Mouse (Mus musculus): ENCODE results near the gene Krt78. TPM values are rescaled to one million over a fixed set of nuclear protein-coding genes. Genes with fewer than 3 reads are reported as not detected.
"Not testable (repeated sequence)": the region's sequence is repeated elsewhere in the genome, so short reads cannot be mapped to it uniquely, and the experiment has no call there.

Krt78 gene
- not detected for total RNA-seq (2021)
- long read RNA-seq, experiment 1, result 0 reads
- long read RNA-seq, experiment 2, result 0 reads

DNA sequence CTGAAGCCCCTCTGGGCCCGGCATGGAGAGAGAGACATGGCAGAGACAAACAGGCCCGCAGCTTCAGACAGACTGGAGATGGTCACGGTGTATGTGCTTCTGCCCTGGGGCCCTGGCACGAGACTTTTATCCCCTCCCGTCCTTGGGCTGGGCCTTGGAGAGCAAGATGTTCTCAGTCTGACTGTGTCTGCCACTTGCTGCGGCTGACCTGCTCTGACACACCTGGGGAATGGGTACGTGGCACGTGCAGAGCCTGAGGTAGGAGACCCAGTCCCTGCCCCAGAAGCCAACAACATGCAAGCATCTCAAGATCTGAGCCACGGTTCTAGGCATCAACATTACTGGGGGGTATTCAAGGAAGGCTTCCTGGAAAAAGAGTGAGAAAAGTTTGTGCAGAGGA is at the start of gene Krt78:
Krt78 (minus strand) TSS at position 101 of the 400 bp plus-strand sequence.
- DNase-seq (ENCODE audit: extremely low spot score in 1 of 2, low spot score in 2 of 2), result no peak
- intact Hi-C loops (cut with DNase I), result no loop called here
- Histone ChIP-seq H3K4me3 (no peak within 1 kb of the TSS), H3K27ac (no peak within 1 kb of the TSS)
- no peak for TF ChIP-seq CTCF (IDR thresholded peaks at IDR 0.05)

- Histone ChIP-seq H3K4me3 (no peak overlapping the region), H3K27ac (no peak overlapping the region)
- no peak for DNase-seq (ENCODE audit: extremely low spot score in 1 of 2, low spot score in 2 of 2)
Observed at GRCm38 (mm10) chr15:102003516-102003915, 49.4 kb upstream of the Krt78 start.

DNA sequence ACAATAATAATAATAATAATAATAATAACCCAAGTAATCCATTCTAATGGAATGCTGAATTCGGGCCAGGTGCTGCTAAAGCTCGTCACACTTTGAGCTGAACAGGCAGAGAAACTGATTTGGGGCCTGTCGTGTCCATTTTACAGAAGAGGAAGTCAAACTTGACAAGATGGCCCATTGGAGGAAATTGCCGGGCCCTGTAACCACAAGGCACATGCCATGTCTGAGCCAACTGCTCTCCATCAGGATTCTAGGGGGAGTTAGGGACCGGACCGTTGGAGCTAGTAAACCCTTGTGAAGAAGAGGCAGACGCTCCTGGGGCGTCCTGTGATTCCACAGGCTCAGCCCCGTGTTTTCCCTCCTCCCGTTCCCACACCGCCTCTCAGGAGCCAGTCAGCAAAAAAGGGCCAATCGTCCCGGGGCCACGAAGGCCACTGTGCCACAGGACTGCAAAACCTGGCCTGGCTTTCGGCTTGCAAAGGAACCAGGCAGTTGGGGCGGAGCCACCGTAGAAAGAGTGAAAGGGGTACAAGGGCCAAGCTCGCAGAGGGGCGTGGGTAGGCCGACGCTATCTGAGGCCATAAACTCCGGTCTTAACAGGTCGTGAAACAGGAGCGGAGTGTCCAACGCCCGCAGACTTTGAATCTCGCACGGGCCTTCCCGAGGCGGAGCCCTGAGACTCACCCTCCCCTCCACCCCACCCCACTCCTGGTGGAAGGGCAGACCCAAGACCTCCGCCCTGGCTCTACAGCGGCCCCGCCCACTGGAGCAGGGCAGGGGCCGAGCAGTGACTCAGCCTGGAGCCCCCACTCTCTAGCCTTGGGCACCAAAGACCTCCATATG is 48.8 kb upstream of the Krt78 start:
- TF ChIP-seq CTCF (IDR thresholded peaks at IDR 0.05), result no peak
- H3K27ac ChIP-seq, result no peak overlapping the region
- H3K4me3 ChIP-seq, result no peak overlapping the region
- intact Hi-C loops (cut with DNase I), result no loop called here
- no peak for DNase-seq (ENCODE audit: extremely low spot score in 1 of 2, low spot score in 2 of 2)

More at GRCm38 (mm10) chr15:102003516-102003915, 49.4 kb upstream of the Krt78 start:
- intact Hi-C loops (cut with DNase I), result no loop called here
- TF ChIP-seq CTCF (IDR thresholded peaks at IDR 0.05), result no peak

DNA sequence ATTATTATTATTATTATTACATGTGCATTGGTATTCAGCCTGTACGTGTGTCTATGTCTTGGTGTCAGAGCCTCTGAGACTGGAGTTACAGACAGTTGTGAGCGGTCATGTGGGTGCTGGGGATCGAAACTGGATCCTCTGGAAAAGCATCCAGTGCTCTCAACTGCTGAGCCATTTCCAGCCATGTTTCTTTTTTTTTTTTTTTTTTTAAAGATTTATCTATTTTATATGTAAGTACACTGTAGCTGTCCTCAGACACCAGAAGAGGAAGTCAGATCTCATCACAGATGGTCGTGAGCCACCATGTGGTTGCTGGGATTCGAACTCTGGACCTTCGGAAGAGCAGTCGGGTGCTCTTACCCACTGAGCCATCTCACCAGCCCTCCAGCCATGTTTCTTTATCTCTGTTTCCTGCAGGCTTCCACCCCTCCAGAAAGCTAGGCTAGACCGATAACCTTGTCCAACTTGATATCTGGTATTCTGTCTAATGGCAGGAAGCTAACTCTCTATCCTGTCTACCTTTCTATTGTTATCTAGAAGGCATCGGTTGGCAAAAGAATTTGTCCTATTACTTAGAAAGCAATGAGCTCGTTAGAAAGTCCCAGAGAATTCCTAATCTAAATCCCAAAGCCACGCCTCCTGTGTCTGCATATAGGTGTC is 45.7 kb upstream of the Krt78 start:
- no peak for TF ChIP-seq CTCF (IDR thresholded peaks at IDR 0.05)
- H3K4me3 ChIP-seq, result no peak overlapping the region
- DNase-seq (ENCODE audit: extremely low spot score in 1 of 2, low spot score in 2 of 2), result no peak
- H3K27ac ChIP-seq, result no peak overlapping the region
- intact Hi-C loops (cut with DNase I), result no loop called here

- intact Hi-C loops (cut with DNase I), result no loop called here
- TF ChIP-seq CTCF (IDR thresholded peaks at IDR 0.05), result no peak
- DNase-seq (ENCODE audit: extremely low spot score in 1 of 2, low spot score in 2 of 2), result no peak
- H3K27ac ChIP-seq, result no peak overlapping the region
- H3K4me3 ChIP-seq, result no peak overlapping the region
Observed at GRCm38 (mm10) chr15:101999156-101999555, 45.1 kb upstream of the Krt78 start.

- DNase-seq (ENCODE audit: extremely low spot score in 1 of 2, low spot score in 2 of 2); intact Hi-C loops (cut with DNase I); H3K27ac ChIP-seq; H3K4me3 ChIP-seq: not testable (repeated sequence)
Observed at GRCm38 (mm10) chr15:101996450-101997078, 42.5 kb upstream of the Krt78 start.

DNA sequence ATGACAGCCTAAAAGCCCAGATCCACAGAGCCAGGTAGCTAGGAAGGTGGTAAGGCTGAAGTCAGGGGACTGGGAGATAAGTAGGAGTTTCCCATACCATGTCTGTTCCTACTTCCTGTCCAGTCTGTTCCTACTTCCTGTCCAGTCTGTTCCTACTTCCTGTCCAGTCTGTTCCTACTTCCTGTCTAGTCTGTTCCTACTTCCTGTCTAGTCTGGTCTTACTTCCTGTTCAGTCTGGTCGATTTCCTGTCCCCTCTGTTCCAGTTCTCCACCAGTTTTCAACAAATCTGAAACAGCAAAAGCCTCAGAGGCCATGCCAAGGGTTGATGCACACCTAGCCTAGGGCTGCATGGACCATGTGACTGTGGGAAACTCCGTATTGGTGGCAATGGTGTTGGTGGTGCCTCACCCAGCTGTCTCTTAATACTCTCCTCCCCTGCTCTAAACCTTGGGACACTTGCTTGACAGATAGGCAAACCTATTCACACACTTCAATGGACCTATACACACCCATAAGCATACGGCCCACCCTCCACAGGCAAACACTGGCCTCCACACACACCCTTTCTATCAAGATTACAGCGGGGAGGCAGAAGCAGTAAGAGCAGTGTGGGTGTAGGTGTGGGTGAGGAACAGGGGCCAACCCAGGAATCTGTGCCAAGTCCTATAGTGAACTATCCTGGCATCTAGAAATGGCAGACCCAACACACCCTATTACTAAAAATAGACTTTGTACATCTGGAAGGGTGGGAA is 41.6 kb upstream of the Krt78 start:
- Histone ChIP-seq H3K4me3 (no peak overlapping the region), H3K27ac (no peak overlapping the region)
- no peak for DNase-seq (ENCODE audit: extremely low spot score in 1 of 2, low spot score in 2 of 2)
- intact Hi-C loops (cut with DNase I), result no loop called here
- TF ChIP-seq CTCF (IDR thresholded peaks at IDR 0.05), result no peak

- Histone ChIP-seq H3K27ac (no peak overlapping the region), H3K4me3 (no peak overlapping the region)
- intact Hi-C loops (cut with DNase I), result no loop called here
- no peak for TF ChIP-seq CTCF (IDR thresholded peaks at IDR 0.05)
- no peak for DNase-seq (ENCODE audit: extremely low spot score in 1 of 2, low spot score in 2 of 2)
Observed at GRCm38 (mm10) chr15:101994365-101994764, 40.3 kb upstream of the Krt78 start.

DNA sequence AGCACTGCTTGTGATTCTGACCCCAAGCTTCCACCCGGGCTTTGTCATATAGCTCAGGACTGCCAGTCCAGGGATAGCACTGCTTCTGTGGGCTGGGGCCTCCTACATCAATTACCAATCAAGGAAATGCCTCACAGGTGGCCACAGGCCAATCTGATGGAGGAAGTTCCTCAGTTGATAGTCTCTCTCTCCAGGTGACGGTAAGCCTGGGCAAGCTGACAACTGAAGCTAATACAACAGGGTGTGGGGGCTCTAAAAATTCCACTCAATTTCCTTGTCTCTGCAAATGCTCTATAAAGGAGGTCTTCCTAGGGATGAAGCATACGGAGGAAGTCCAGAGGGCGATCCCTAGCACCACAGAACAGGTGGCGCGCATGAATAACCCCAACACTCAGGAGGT is 36.9 kb upstream of the Krt78 start:
- no peak for TF ChIP-seq CTCF (IDR thresholded peaks at IDR 0.05)

GRCm38 (mm10) chr15:101988714-101989113 is 34.6 kb upstream of the Krt78 start:
- DNase-seq (ENCODE audit: extremely low spot score in 1 of 2, low spot score in 2 of 2), result no peak
- H3K4me3 ChIP-seq, result no peak overlapping the region
- intact Hi-C loops (cut with DNase I), result loop anchor here (1.0 to 2.0 kb wide), 2 partner anchors 77 to 158 kb away; no protein-coding TSS in a partner anchor
- H3K27ac ChIP-seq, result no peak overlapping the region
- no peak for TF ChIP-seq CTCF (IDR thresholded peaks at IDR 0.05)

More for the DNA sequence above, 36.9 kb upstream of the Krt78 start:
- Histone ChIP-seq H3K27ac (no peak overlapping the region), H3K4me3 (no peak overlapping the region)
- intact Hi-C loops (cut with DNase I), result no loop called here
- DNase-seq (ENCODE audit: extremely low spot score in 1 of 2, low spot score in 2 of 2), result no peak

DNA sequence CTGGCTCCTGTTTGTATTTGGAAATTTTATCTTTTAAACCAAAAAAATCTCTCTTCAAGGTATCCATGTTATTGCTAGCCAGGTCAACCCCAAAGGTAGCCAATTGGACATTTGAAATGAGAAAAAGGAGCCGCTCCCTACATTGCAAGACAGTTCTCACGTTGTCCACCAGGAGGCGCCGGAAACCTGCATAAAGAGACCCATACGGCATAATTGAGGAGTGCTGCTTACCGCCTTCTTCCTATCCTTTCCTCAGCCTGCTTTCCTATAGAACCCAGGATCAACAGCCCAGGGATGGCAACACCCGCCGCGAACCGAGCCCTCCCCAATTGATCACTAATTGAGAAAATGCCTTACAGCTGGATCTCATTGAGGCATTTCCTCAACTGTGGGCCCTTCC is 34.0 kb upstream of the Krt78 start:
- Histone ChIP-seq H3K27ac (no peak overlapping the region), H3K4me3 (no peak overlapping the region)
- intact Hi-C loops (cut with DNase I), result loop anchor here (1.0 to 2.0 kb wide), 2 partner anchors 77 to 159 kb away; no protein-coding TSS in a partner anchor
- DNase-seq (ENCODE audit: extremely low spot score in 1 of 2, low spot score in 2 of 2), result peak; percentile 80 to 88
- TF ChIP-seq CTCF (IDR thresholded peaks at IDR 0.05), result peak; percentile 98

Measured in left cerebral cortex, adult 2 months (tissue).